Mouse (Mus musculus): ENCODE results near the gene Rab3gap2.
"Not testable (repeated sequence)": the region's sequence is repeated elsewhere in the genome, so short reads cannot be mapped to it uniquely, and the experiment has no call there.

Rab3gap2 gene

GRCm38 (mm10) chr1:185280616-185281015, 76.7 kb downstream of the Rab3gap2 start:
- no peak for DNase-seq (ENCODE audit: low spot score in 2 of 2)

GRCm38 (mm10) chr1:185282846-185283245, 78.9 kb downstream of the Rab3gap2 start:
- DNase-seq (ENCODE audit: low spot score in 2 of 2), result no peak

- DNase-seq (ENCODE audit: low spot score in 2 of 2), result no peak
These were observed 79.3 kb downstream of the Rab3gap2 start for GRCm38 (mm10) chr1:185283247-185283646.

- DNase-seq (ENCODE audit: low spot score in 2 of 2), result no peak
These were observed 80.8 kb downstream of the Rab3gap2 start for GRCm38 (mm10) chr1:185284740-185285139.

GRCm38 (mm10) chr1:185285171-185285570, 81.3 kb downstream of the Rab3gap2 start:
- DNase-seq (ENCODE audit: low spot score in 2 of 2), result no peak

- peak in 1 of 2 experiments; percentile 46 for DNase-seq (ENCODE audit: low spot score in 2 of 2)
These were observed 83.1 kb downstream of the Rab3gap2 start for GRCm38 (mm10) chr1:185287066-185287465.

- DNase-seq (ENCODE audit: low spot score in 2 of 2), result peak in 1 of 2 experiments; percentile 40
These were observed 85.3 kb downstream of the Rab3gap2 start for GRCm38 (mm10) chr1:185289231-185289630.

- peak in 1 of 2 experiments; percentile 53 for DNase-seq (ENCODE audit: low spot score in 2 of 2)
These were observed 87.4 kb downstream of the Rab3gap2 start for GRCm38 (mm10) chr1:185291336-185291735.

GRCm38 (mm10) chr1:185292646-185293360, 88.9 kb downstream of the Rab3gap2 start:
- peak in 1 of 2 experiments; percentile 43 for DNase-seq (ENCODE audit: low spot score in 2 of 2)

- peak in 1 of 2 experiments; percentile 54 for DNase-seq (ENCODE audit: low spot score in 2 of 2)
These were observed 92.9 kb downstream of the Rab3gap2 start for GRCm38 (mm10) chr1:185296850-185297249.

- DNase-seq (ENCODE audit: low spot score in 2 of 2), result no peak
These were observed 94.6 kb downstream of the Rab3gap2 start for GRCm38 (mm10) chr1:185298496-185298895.

GRCm38 (mm10) chr1:185302816-185303215, 98.9 kb downstream of the Rab3gap2 start:
- DNase-seq (ENCODE audit: low spot score in 2 of 2), result no peak

GRCm38 (mm10) chr1:185306836-185307235, 102.9 kb downstream of the Rab3gap2 start:
- no peak for DNase-seq (ENCODE audit: low spot score in 2 of 2)

GRCm38 (mm10) chr1:185307645-185308044, 103.7 kb downstream of the Rab3gap2 start:
- DNase-seq (ENCODE audit: low spot score in 2 of 2), result no peak

GRCm38 (mm10) chr1:185308334-185308733, 104.4 kb downstream of the Rab3gap2 start:
- no peak for DNase-seq (ENCODE audit: low spot score in 2 of 2)

- no peak for DNase-seq (ENCODE audit: low spot score in 2 of 2)
These were observed 105.0 kb downstream of the Rab3gap2 start for GRCm38 (mm10) chr1:185308908-185309307.

GRCm38 (mm10) chr1:185311949-185312348, 108.0 kb downstream of the Rab3gap2 start:
- DNase-seq (ENCODE audit: low spot score in 2 of 2), result no peak

GRCm38 (mm10) chr1:185314546-185314945, 110.6 kb downstream of the Rab3gap2 start:
- no peak for DNase-seq (ENCODE audit: low spot score in 2 of 2)

- DNase-seq (ENCODE audit: low spot score in 2 of 2), result no peak
These were observed 112.1 kb downstream of the Rab3gap2 start for GRCm38 (mm10) chr1:185315846-185316568.

- not testable (repeated sequence) for DNase-seq (ENCODE audit: low spot score in 2 of 2)
These were observed 123.9 kb downstream of the Rab3gap2 start for GRCm38 (mm10) chr1:185327754-185328345.

- peak; percentile 91 to 96 for DNase-seq (ENCODE audit: low spot score in 2 of 2)
These were observed 125.0 kb downstream of the Rab3gap2 start, which contains the start of gene Iars2 for GRCm38 (mm10) chr1:185328721-185329610. Gene Iars2, minus strand, starts transcription at chr1:185329396.

All from spleen, postnatal 4 days (tissue).